Mouse (Mus musculus): ENCODE results near the gene Mrpl43. TPM values are rescaled to one million over a fixed set of nuclear protein-coding genes. Genes with fewer than 3 reads are reported as not detected.

Mrpl43 gene
- total RNA-seq, 2 experiments from 2014 or later, result 8.4 to 19.3 TPM

- no peak for ATAC-seq (replicated peaks; ENCODE audit: low FRiP score, poor library complexity, severe bottlenecking)
These were observed 7.5 kb upstream of the Mrpl43 start for GRCm38 (mm10) chr19:45013581-45014225.

GRCm38 (mm10) chr19:45012636-45013035, 6.4 kb upstream of the Mrpl43 start:
- ATAC-seq (replicated peaks; ENCODE audit: low FRiP score, poor library complexity, severe bottlenecking), result no peak

GRCm38 (mm10) chr19:45012219-45012618, 6.0 kb upstream of the Mrpl43 start:
- ATAC-seq (replicated peaks; ENCODE audit: low FRiP score, poor library complexity, severe bottlenecking), result no peak

- ATAC-seq (replicated peaks; ENCODE audit: low FRiP score, poor library complexity, severe bottlenecking), result no peak
These were observed 4.4 kb upstream of the Mrpl43 start for GRCm38 (mm10) chr19:45010646-45011045.

- no peak for ATAC-seq (replicated peaks; ENCODE audit: low FRiP score, poor library complexity, severe bottlenecking)
These were observed 1.4 kb upstream of the Mrpl43 start for GRCm38 (mm10) chr19:45007425-45008191.

GRCm38 (mm10) chr19:45007021-45007420, 779 bp upstream of the Mrpl43 start:
- no peak for ATAC-seq (replicated peaks; ENCODE audit: low FRiP score, poor library complexity, severe bottlenecking)

GRCm38 (mm10) chr19:45005444-45005843, 798 bp downstream of the Mrpl43 start, which contains the start of gene Twnk:
TSS of gene Twnk (plus strand) at chr19:45005663.
- peak; percentile 76 for ATAC-seq (replicated peaks; ENCODE audit: low FRiP score, poor library complexity, severe bottlenecking)

GRCm38 (mm10) chr19:45003740-45004516, 2.3 kb downstream of the Mrpl43 start:
- ATAC-seq (replicated peaks; ENCODE audit: low FRiP score, poor library complexity, severe bottlenecking), result no peak

- no peak for ATAC-seq (replicated peaks; ENCODE audit: low FRiP score, poor library complexity, severe bottlenecking)
These were observed 3.9 kb downstream of the Mrpl43 start for GRCm38 (mm10) chr19:45002301-45002700.

- no peak for ATAC-seq (replicated peaks; ENCODE audit: low FRiP score, poor library complexity, severe bottlenecking)
These were observed 6.6 kb downstream of the Mrpl43 start for GRCm38 (mm10) chr19:44999647-45000046.

GRCm38 (mm10) chr19:44997786-44998185, 8.5 kb downstream of the Mrpl43 start:
- ATAC-seq (replicated peaks; ENCODE audit: low FRiP score, poor library complexity, severe bottlenecking), result no peak

- no peak for ATAC-seq (replicated peaks; ENCODE audit: low FRiP score, poor library complexity, severe bottlenecking)
These were observed 13.5 kb downstream of the Mrpl43 start for GRCm38 (mm10) chr19:44992712-44993111.

- ATAC-seq (replicated peaks; ENCODE audit: low FRiP score, poor library complexity, severe bottlenecking), result no peak
These were observed 14.0 kb downstream of the Mrpl43 start for GRCm38 (mm10) chr19:44992246-44992645.

- ATAC-seq (replicated peaks; ENCODE audit: low FRiP score, poor library complexity, severe bottlenecking), result no peak
These were observed 15.2 kb downstream of the Mrpl43 start for GRCm38 (mm10) chr19:44991031-44991430.

GRCm38 (mm10) chr19:44989567-44990495, 16.4 kb downstream of the Mrpl43 start:
- no peak for ATAC-seq (replicated peaks; ENCODE audit: low FRiP score, poor library complexity, severe bottlenecking)

GRCm38 (mm10) chr19:44988831-44989566, 17.2 kb downstream of the Mrpl43 start, which contains the start of gene Sema4g:
TSS of gene Sema4g (plus strand) at chr19:44989101.
- no peak for ATAC-seq (replicated peaks; ENCODE audit: low FRiP score, poor library complexity, severe bottlenecking)

- ATAC-seq (replicated peaks; ENCODE audit: low FRiP score, poor library complexity, severe bottlenecking), result no peak
These were observed 17.9 kb downstream of the Mrpl43 start for GRCm38 (mm10) chr19:44988321-44988720.

- ATAC-seq (replicated peaks; ENCODE audit: low FRiP score, poor library complexity, severe bottlenecking), result no peak
These were observed 18.4 kb downstream of the Mrpl43 start for GRCm38 (mm10) chr19:44987851-44988250.

- ATAC-seq (replicated peaks; ENCODE audit: low FRiP score, poor library complexity, severe bottlenecking), result no peak
These were observed 19.2 kb downstream of the Mrpl43 start for GRCm38 (mm10) chr19:44987004-44987403.

Data from erythroid progenitor cell, adult 5-6 weeks (primary cell).